Mouse (Mus musculus): ENCODE measurements around the gene Hunk.

DNA sequence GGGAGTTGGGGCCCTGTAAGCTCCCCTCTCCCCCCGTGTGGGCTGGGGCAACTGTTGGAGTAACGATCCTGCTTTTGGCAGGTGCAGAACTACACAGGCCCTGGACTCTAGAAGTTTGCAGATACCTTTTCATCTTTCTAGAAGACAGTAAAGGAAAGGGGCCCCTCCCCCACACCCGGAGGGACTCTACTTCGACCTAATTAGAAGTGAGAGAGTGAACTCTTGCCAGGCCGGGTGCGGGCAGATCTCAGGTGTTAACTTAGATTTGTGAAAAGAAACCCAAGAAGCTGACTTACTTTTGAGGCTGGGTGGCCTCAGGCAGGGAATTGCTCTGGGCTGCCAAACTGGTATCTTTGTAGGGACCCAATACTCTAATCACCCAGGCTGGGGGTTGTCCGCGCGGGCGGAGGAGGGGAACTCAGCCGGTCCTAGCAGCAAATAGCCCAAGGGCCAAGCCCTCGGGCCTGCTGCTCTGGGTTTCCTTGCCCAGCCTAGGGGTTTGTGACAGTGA, 1.4 kb downstream of the Hunk start:
- TF ChIP-seq CTCF (IDR thresholded peaks at IDR 0.05; ENCODE audit: control insufficient read depth, insufficient read depth, low read length) (no peak), POLR2A (IDR thresholded peaks at IDR 0.05; ENCODE audit: borderline replicate concordance, control insufficient read depth, low read depth, low read length) (no peak)

Data from bone marrow, adult 2 months (tissue).